Mouse (Mus musculus) hindbrain, embryonic 14.5 days (tissue): ENCODE measurements around the gene Castor2. TPM values are rescaled to one million over a fixed set of nuclear protein-coding genes. Genes with fewer than 3 reads are reported as not detected.

ENCODE experiments used
- ATAC-seq: fragments of 200-750 bp; cut with Nextera tagmentation; 2 replicates; pipeline ENCODE4 v1.8.0; 2017; ENCODE audit warnings: moderate number of reproducible peaks, mild to moderate bottlenecking, moderate TSS enrichment, moderate library complexity; ENCODE audit not compliant: low FRiP score
- DNase-seq: peaks from one replicate; pipeline ENCODE4 v3.0.0-alpha.2; 2015; ENCODE audit warnings: low spot score
- H3K27ac ChIP-seq: fragments of 300-500 bp; sonication (generic); 2 replicates; pipeline ENCODE4 v1.5.1; 2014; ENCODE audit warnings: mild to moderate bottlenecking, moderate library complexity
- H3K27me3 ChIP-seq: fragments of 300-500 bp; sonication (generic); 2 replicates; pipeline ENCODE4 v1.6.1; 2014; ENCODE audit warnings: mild to moderate bottlenecking, low read length, mixed read lengths; ENCODE audit not compliant: control insufficient read depth, insufficient read depth
- H3K36me3 ChIP-seq: fragments of 300-500 bp; sonication (generic); replicated peaks from 2 replicates; pipeline ENCODE4 v1.6.1; 2014; ENCODE audit not compliant: control insufficient read depth, insufficient read depth
- H3K4me1 ChIP-seq: fragments of 300-500 bp; sonication (generic); replicated peaks from 2 replicates; pipeline ENCODE4 v1.6.1; 2014; ENCODE audit warnings: antibody characterized with exemption, low read length, mixed read lengths; ENCODE audit not compliant: control insufficient read depth, insufficient read depth
- H3K4me2 ChIP-seq: fragments of 300-500 bp; sonication (generic); replicated peaks from 2 replicates; pipeline ENCODE4 v1.6.1; 2014; ENCODE audit warnings: mild to moderate bottlenecking, moderate library complexity
- H3K4me3 ChIP-seq: fragments of 300-500 bp; sonication (generic); replicated peaks from 2 replicates; pipeline ENCODE4 v1.5.1; 2014; ENCODE audit warnings: mild to moderate bottlenecking, low read length
- H3K9ac ChIP-seq: fragments of 300-500 bp; sonication (generic); 2 replicates; pipeline ENCODE4 v1.6.1; 2014
- H3K9me3 ChIP-seq: fragments of 300-500 bp; sonication (generic); 2 replicates; pipeline ENCODE4 v1.6.1; 2016; ENCODE audit warnings: low read length; ENCODE audit not compliant: control insufficient read depth
- WGBS: fragments of 180-500 bp; shearing (Covaris S2); extraction: QIAGEN DNeasy Blood & Tissue Kit; methylation state at CpG from one replicate; pipeline ENCODE4 v1.1.7; 2014; 5-methylcytosine and 5-hydroxymethylcytosine counted together
- polyA plus RNA-seq: library from polyadenylated mRNA; unstranded; fragments of >200 nt; fragmentation: Nextera tagmentation; extraction: Ambion mirVana; gene quantifications from 2 replicates; pipeline ENCODE4 v1.2.1, GENCODE M21; 2014

Castor2 gene
- polyA plus RNA-seq, 1 experiment from 2014 or later = 31.9 TPM

DNA sequence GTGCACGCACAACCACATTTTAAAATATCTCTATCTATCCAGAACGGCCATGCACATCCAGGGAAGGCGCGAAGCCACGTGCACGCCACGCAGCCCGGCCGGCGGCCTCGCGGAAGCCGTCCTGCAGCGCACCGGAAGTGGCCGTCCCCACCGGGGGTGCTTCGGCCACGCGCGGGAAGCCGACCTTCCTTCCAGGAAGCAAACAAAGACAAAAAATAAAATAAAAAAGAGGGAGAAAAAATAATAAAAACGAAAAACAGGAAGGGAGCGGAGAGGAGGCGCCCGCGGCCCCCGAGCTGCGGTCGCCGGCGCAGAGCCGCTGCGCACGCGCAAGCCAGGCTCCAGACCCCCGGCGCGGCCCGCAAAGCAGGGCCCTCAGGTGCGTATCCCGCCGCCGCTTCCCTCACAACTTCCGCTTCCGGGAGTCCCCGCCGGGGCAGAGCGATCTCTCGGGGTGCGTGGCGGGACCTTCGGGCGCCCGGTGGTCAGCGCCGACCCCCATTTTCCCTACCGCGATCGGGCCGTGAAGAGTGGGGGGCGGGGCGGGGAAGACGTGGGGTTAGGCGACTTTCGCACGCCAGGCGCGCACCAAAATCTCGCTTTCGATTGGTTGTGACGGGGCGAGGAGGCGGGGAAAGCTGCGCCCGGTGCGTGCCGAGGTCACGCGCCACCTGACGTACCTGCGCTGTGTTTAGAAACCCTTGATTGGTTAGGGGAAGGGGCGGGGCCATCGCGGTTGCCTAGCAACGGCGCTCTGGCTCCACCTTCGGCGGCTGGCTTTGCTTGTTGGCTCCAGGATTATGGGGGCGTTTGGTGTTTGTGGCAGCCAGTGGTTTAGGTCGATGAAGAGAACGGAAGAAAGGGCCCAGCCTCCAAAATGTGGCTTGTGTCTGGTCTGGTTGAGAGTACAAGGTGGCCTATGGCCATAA lies 84.6 kb downstream of the Castor2 start, which contains the start of gene Gtf2ird2:
TSS of gene Gtf2ird2 (plus strand) at position 140 of the 929 bp plus-strand sequence.
- Histone ChIP-seq H3K27ac (peak within 1 kb of the TSS; percentile 96), H3K4me1 (peaks cover 15% of the 10 kb centered on the region), H3K27me3 (no peaks in the 10 kb centered on the region), H3K36me3 (no peaks in the 10 kb centered on the region), H3K9me3 (no peaks in the 10 kb centered on the region), H3K9ac (peak within 1 kb of the TSS; percentile 73), H3K4me2 (peak within 1 kb of the TSS; percentile 59), H3K4me3 (peak within 1 kb of the TSS; percentile 59)
- ATAC-seq (peak; percentile 96), DNase-seq (peak; percentile 99)
- WGBS = under 1% methylated on average over 92 of the region's 92 CpGs

- DNase-seq (no peak), ATAC-seq (no peak)
- Histone ChIP-seq H3K27ac (no peak overlapping the region), H3K9ac (no peak overlapping the region), H3K27me3 (no peaks in the 10 kb centered on the region), H3K4me1 (peaks cover 15% of the 10 kb centered on the region), H3K4me2 (no peak overlapping the region), H3K36me3 (no peaks in the 10 kb centered on the region), H3K9me3 (no peaks in the 10 kb centered on the region), H3K4me3 (no peak overlapping the region)
- WGBS = 93% methylated on average over 3 of the region's 3 CpGs
Measured at GRCm38 (mm10) chr5:134186059-134186458, 86.5 kb downstream of the Castor2 start.

DNA sequence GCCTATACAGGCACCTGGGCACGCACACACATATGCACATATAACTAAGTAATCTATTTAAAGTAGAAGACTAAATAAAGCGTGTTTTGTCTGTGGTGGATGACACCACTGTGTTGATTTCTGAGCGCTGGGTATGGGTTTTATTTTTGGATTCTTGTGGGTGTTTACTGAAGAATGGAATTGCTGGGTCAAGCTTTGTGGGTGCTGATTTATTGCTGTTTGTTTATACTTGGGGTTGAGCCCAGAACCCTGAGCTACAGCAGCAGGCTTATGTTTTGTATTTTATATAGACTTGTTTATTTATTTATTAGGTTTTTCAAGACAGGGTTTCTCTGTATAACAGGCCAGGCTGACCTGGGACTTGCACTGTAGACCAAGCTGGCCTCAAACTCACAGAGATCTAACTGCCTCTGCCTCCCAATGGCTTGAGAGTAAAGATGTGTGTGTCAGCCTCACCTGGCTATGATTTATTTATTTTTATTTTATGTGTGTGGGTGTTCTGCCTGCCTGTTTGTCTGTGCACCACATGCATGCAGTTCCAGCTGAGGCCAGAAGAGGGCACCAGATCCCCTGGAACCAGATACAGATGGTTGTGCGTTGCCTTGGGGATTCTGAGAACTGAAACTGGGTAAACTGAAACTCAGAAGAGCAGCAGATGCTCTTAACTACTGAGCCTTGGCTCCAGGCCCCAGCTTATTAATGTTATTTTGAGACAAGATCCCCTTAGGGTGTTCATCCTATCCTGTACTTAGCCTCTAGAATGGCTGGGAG lies 87.6 kb downstream of the Castor2 start:
- Histone ChIP-seq H3K36me3 (no peaks in the 10 kb centered on the region), H3K4me2 (no peak overlapping the region), H3K9ac (no peak overlapping the region), H3K9me3 (no peaks in the 10 kb centered on the region), H3K4me1 (peaks cover 13% of the 10 kb centered on the region), H3K27ac (no peak overlapping the region), H3K4me3 (no peak overlapping the region), H3K27me3 (no peaks in the 10 kb centered on the region)
- ATAC-seq (no peak), DNase-seq (no peak)
- 77% methylated on average over 4 of the region's 4 CpGs for WGBS

DNA sequence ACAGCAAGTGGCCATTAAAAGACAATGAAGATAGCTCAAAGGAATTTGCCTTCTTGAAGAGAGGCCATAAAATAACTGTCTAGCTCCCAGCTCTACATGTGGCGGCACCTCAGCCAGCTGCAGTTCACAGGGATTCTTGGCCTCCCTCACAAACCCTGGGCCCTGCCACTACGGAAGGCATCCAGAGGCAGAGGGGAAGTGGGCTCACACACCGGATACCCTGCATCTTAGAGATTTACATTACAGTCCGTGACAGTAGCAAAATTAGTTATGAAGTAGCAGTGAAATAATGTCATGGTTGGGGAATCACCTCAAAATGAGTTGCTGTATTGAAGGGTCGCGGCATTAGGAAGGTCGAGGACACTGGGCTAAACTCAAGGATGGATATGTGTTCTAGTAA lies 89.1 kb downstream of the Castor2 start:
- Histone ChIP-seq H3K9me3 (no peaks in the 10 kb centered on the region), H3K9ac (no peak overlapping the region), H3K27me3 (no peaks in the 10 kb centered on the region), H3K4me2 (no peak overlapping the region), H3K4me3 (no peak overlapping the region), H3K36me3 (peaks cover 7% of the 10 kb centered on the region; the same call in 1 of the 2 replicates), H3K27ac (no peak overlapping the region), H3K4me1 (no peaks in the 10 kb centered on the region)
- WGBS = 84% methylated on average over 7 of the region's 7 CpGs
- DNase-seq = no peak
- ATAC-seq = no peak

GRCm38 (mm10) chr5:134193664-134194063 lies 94.2 kb downstream of the Castor2 start:
- DNase-seq (no peak), ATAC-seq (no peak)
- no peaks in the 10 kb centered on the region for H3K27me3 ChIP-seq
- no peak overlapping the region for H3K9ac ChIP-seq
- no peak overlapping the region for H3K4me2 ChIP-seq
- H3K9me3 ChIP-seq = no peaks in the 10 kb centered on the region
- H3K27ac ChIP-seq = no peak overlapping the region
- peaks cover 35% of the 10 kb centered on the region for H3K36me3 ChIP-seq
- no peaks in the 10 kb centered on the region for H3K4me1 ChIP-seq
- 94% methylated on average over 8 of the region's 8 CpGs for WGBS
- H3K4me3 ChIP-seq = no peak overlapping the region

Other genes starting within 250 kb of the Castor2 start
- gene Rcc1l, start 77.1 kb downstream of the Castor2 start, polyA plus RNA-seq = 16.6 and 17.5 TPM in 2 replicates
- 11.6 and 13.5 TPM in 2 replicates for gene Gtf2ird2, start 84.3 kb downstream of the Castor2 start, polyA plus RNA-seq
- gene Ncf1, start 129.9 kb downstream of the Castor2 start, polyA plus RNA-seq = 2.3 and 2.6 TPM in 2 replicates
- gene Gtf2i, start 215.0 kb downstream of the Castor2 start, polyA plus RNA-seq = 126 TPM in 2 replicates